Mouse (Mus musculus) embryonic facial prominence, embryonic 14.5 days (tissue): Measurements from ENCODE around the gene Lztr1. TPM values are rescaled to one million over a fixed set of nuclear protein-coding genes. Genes with fewer than 3 reads are reported as not detected.

Experiments
- ATAC-seq: fragments of 200-750 bp; cut with Nextera tagmentation; 2 replicates; pipeline ENCODE4 v1.8.0; 2017; ENCODE audit warnings: low read depth, moderate number of reproducible peaks, moderate TSS enrichment
- DNase-seq: peaks from one replicate; pipeline ENCODE4 v3.0.0-alpha.2; 2015; ENCODE audit warnings: low spot score
- H3K27ac ChIP-seq: fragments of 300-500 bp; sonication (generic); replicated peaks from 2 replicates; pipeline ENCODE4 v1.5.1; 2014; ENCODE audit warnings: low read depth, mild to moderate bottlenecking, low read length, moderate library complexity
- H3K27me3 ChIP-seq: fragments of 300-500 bp; sonication (generic); replicated peaks from 2 replicates; pipeline ENCODE4 v1.6.1; 2014; ENCODE audit warnings: low read length; ENCODE audit not compliant: control insufficient read depth, insufficient read depth
- H3K36me3 ChIP-seq: fragments of 300-500 bp; sonication (generic); 2 replicates; pipeline ENCODE4 v1.6.1; 2014; ENCODE audit warnings: low read length, mixed read lengths; ENCODE audit not compliant: control insufficient read depth, insufficient read depth
- H3K4me1 ChIP-seq: fragments of 300-500 bp; sonication (generic); 2 replicates; pipeline ENCODE4 v1.6.1; 2014; ENCODE audit warnings: antibody characterized with exemption, low read length; ENCODE audit not compliant: control insufficient read depth, insufficient read depth
- H3K4me2 ChIP-seq: fragments of 300-500 bp; sonication (generic); 2 replicates; pipeline ENCODE4 v1.6.1; 2014; ENCODE audit warnings: low read depth, mild to moderate bottlenecking, low read length, moderate library complexity, mixed read lengths
- H3K4me3 ChIP-seq: fragments of 300-500 bp; sonication (generic); 2 replicates; pipeline ENCODE4 v1.5.1; 2014; ENCODE audit warnings: low read depth, mild to moderate bottlenecking, low read length
- H3K9ac ChIP-seq: fragments of 300-500 bp; sonication (generic); 2 replicates; pipeline ENCODE4 v1.6.1; 2014; ENCODE audit warnings: low read depth, mild to moderate bottlenecking, low read length, moderate library complexity, mixed read lengths
- H3K9me3 ChIP-seq: fragments of 300-500 bp; sonication (generic); 2 replicates; pipeline ENCODE4 v1.6.1; 2016; ENCODE audit warnings: low read length; ENCODE audit not compliant: control insufficient read depth
- WGBS: fragments of 180-500 bp; shearing (Covaris S2); extraction: QIAGEN DNeasy Blood & Tissue Kit; methylation state at CpG from one replicate; pipeline ENCODE4 v1.1.7; 2014; 5-methylcytosine and 5-hydroxymethylcytosine counted together
- polyA plus RNA-seq: library from polyadenylated mRNA; unstranded; fragments of >200 nt; fragmentation: Nextera tagmentation; extraction: Ambion mirVana; gene quantifications from 2 replicates; pipeline ENCODE4 v1.2.1, GENCODE M21; 2014

Gene Lztr1
- 70.4 and 77.2 TPM in 2 replicates for polyA plus RNA-seq

- peak; percentile 96 for DNase-seq
- no peaks in the 10 kb centered on the region for H3K27me3 ChIP-seq
- peak within 1 kb of the TSS; percentile 74 for H3K9ac ChIP-seq
- H3K4me1 ChIP-seq, result peaks cover 10% of the 10 kb centered on the region
- peak; percentile 98 for ATAC-seq
- peaks cover 25% of the 10 kb centered on the region for H3K36me3 ChIP-seq
- under 1% methylated on average over 48 of the region's 50 CpGs for WGBS
- H3K9me3 ChIP-seq, result no peaks in the 10 kb centered on the region
- peak within 1 kb of the TSS; percentile 87 for H3K4me2 ChIP-seq
- peak within 1 kb of the TSS; percentile 94 for H3K27ac ChIP-seq
- H3K4me3 ChIP-seq, result peak within 1 kb of the TSS; percentile 83
Observed at GRCm38 (mm10) chr16:17508546-17509239, at the start of gene Lztr1. Lztr1 (plus strand) TSS chr16:17508688.

GRCm38 (mm10) chr16:17460254-17460653 lies 48.2 kb upstream of the Lztr1 start:
- ATAC-seq, result no peak
- Histone ChIP-seq H3K4me2 (no peak overlapping the region), H3K4me1 (peaks cover 6% of the 10 kb centered on the region), H3K4me3 (no peak overlapping the region), H3K27me3 (no peaks in the 10 kb centered on the region), H3K9me3 (no peaks in the 10 kb centered on the region), H3K27ac (no peak overlapping the region), H3K9ac (no peak overlapping the region), H3K36me3 (peaks cover 59% of the 10 kb centered on the region)
- 93% methylated on average over 4 of the region's 4 CpGs for WGBS
- DNase-seq, result no peak

- WGBS, result 74% methylated on average over 1 of the region's 1 CpGs
- DNase-seq (no peak), ATAC-seq (no peak)
- H3K9me3 ChIP-seq, result no peaks in the 10 kb centered on the region
- H3K4me3 ChIP-seq, result no peak overlapping the region
- peaks cover 49% of the 10 kb centered on the region for H3K36me3 ChIP-seq
- no peaks in the 10 kb centered on the region for H3K27me3 ChIP-seq
- no peak overlapping the region for H3K4me2 ChIP-seq
- no peak overlapping the region for H3K9ac ChIP-seq
- H3K27ac ChIP-seq, result no peak overlapping the region
- peaks cover 5% of the 10 kb centered on the region; the same call in 1 of the 2 replicates for H3K4me1 ChIP-seq
Observed at GRCm38 (mm10) chr16:17461596-17461995, 46.9 kb upstream of the Lztr1 start.

- no peaks in the 10 kb centered on the region for H3K9me3 ChIP-seq
- no peak overlapping the region for H3K4me2 ChIP-seq
- ATAC-seq (no peak), DNase-seq (no peak)
- H3K4me3 ChIP-seq, result no peak overlapping the region
- no peak overlapping the region for H3K27ac ChIP-seq
- H3K36me3 ChIP-seq, result peaks cover 37% of the 10 kb centered on the region
- H3K4me1 ChIP-seq, result no peaks in the 10 kb centered on the region
- 88% methylated on average over 2 of the region's 2 CpGs for WGBS
- H3K9ac ChIP-seq, result no peak overlapping the region
- H3K27me3 ChIP-seq, result no peaks in the 10 kb centered on the region
Observed at GRCm38 (mm10) chr16:17463184-17463583, 45.3 kb upstream of the Lztr1 start.

- DNase-seq (no peak), ATAC-seq (no peak)
- WGBS, result 89% methylated on average over 4 of the region's 4 CpGs
- Histone ChIP-seq H3K36me3 (peaks cover 39% of the 10 kb centered on the region; the same call in 1 of the 2 replicates), H3K4me3 (no peak overlapping the region), H3K4me1 (no peaks in the 10 kb centered on the region), H3K27ac (no peak overlapping the region), H3K9ac (no peak overlapping the region), H3K27me3 (no peaks in the 10 kb centered on the region), H3K9me3 (no peaks in the 10 kb centered on the region), H3K4me2 (no peak overlapping the region)
Observed at GRCm38 (mm10) chr16:17466875-17467663, 41.4 kb upstream of the Lztr1 start.

- 85% methylated on average over 6 of the region's 6 CpGs for WGBS
- ATAC-seq (no peak), DNase-seq (no peak)
- Histone ChIP-seq H3K4me2 (no peak overlapping the region), H3K9me3 (no peaks in the 10 kb centered on the region), H3K27ac (no peak overlapping the region), H3K9ac (no peak overlapping the region), H3K4me3 (no peak overlapping the region), H3K36me3 (peaks cover 44% of the 10 kb centered on the region), H3K4me1 (no peaks in the 10 kb centered on the region), H3K27me3 (no peaks in the 10 kb centered on the region)
Observed at GRCm38 (mm10) chr16:17472498-17472897, 36.0 kb upstream of the Lztr1 start.

GRCm38 (mm10) chr16:17474091-17474490 lies 34.4 kb upstream of the Lztr1 start:
- Histone ChIP-seq H3K4me3 (no peak overlapping the region), H3K27ac (no peak overlapping the region), H3K4me2 (no peak overlapping the region), H3K36me3 (peaks cover 48% of the 10 kb centered on the region), H3K9ac (no peak overlapping the region), H3K4me1 (no peaks in the 10 kb centered on the region), H3K27me3 (no peaks in the 10 kb centered on the region), H3K9me3 (no peaks in the 10 kb centered on the region)
- ATAC-seq (no peak), DNase-seq (peak; percentile 11)

GRCm38 (mm10) chr16:17474761-17475160 lies 33.7 kb upstream of the Lztr1 start:
- Histone ChIP-seq H3K27me3 (no peaks in the 10 kb centered on the region), H3K36me3 (peaks cover 46% of the 10 kb centered on the region), H3K4me1 (no peaks in the 10 kb centered on the region), H3K4me2 (no peak overlapping the region), H3K27ac (no peak overlapping the region), H3K9ac (no peak overlapping the region), H3K9me3 (no peaks in the 10 kb centered on the region), H3K4me3 (no peak overlapping the region)
- no peak for ATAC-seq
- WGBS, result 79% methylated on average over 2 of the region's 2 CpGs
- no peak for DNase-seq
